Mouse (Mus musculus) heart, adult 2 months (tissue): ENCODE data around the gene Sfr1.

Experiments
- EP300 ChIP-seq: fragments of 200-500 bp; IDR thresholded peaks from 2 replicates; pipeline ENCODE4 v1.6.1; 2011; ENCODE audit warnings: low read depth, low read length, control low read depth; ENCODE audit not compliant: insufficient read depth
- POLR2A ChIP-seq: fragments of 200-500 bp; IDR thresholded peaks from 2 replicates; pipeline ENCODE4 v1.6.1; 2011; ENCODE audit warnings: mild to moderate bottlenecking, low read depth, low read length, control low read depth; ENCODE audit not compliant: insufficient read depth

DNA sequence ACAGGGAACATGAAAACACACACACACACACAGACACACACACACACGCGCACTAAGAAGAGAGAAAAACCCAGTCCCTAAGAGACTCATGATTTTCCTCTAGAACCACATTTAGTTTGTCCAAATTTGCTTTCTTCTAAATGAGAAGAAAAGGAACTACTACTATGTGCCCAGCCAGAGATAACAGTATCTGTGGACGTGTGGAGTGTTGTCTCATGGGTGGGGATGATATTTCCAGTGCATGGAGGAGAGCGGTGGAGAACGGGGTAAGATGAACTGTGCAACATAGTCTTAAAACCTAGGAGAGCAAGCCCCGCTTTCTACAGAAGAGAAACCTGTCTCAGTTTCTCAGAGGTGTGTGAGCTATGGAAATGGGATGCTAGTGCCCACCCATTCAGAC, 52.4 kb downstream of the Sfr1 start:
- TF ChIP-seq EP300 (no peak), POLR2A (no peak)
